ENCODE assay signal across 9 mouse cellular contexts in the genomic region with DNA sequence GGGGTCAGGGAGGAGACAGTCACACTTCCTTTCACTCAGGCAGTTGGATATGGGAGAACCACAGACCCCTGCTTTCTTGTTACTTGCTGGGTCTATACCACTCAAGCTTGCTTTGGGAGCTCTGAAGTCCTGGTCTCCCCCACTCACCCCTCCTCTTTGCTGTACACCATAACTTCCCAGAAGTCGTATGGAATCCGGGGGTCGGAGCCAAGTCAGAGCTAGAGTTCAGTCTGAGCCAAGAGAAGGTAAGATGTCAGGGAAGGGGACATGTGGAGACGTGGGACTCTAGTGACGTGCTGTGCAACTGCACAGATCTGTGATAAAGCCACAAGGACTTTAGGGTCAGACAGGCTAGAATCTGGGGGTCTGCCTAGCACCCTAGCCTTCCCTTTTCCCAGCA. TPM values are rescaled to one million over a fixed set of nuclear protein-coding genes. Genes with fewer than 3 reads are reported as not detected.
A peak's percentile ranks its signal among the peaks of the same experiment; 100 is the strongest.
DNase-seq lines count a peak whose midpoint lies in the region; ATAC-seq lines count a peak whose summit lies in the region.
"Had no signal": no experiment of that assay in that cellular context is flagged by ENCODE, and none has a peak within 500 bp of the region (broad histone marks: within the 10 kb centered on the region; RNA-seq: fewer than 3 reads in every experiment).

No protein-coding gene starts in this region.

- peak overlapping the region; percentile 86 for H3K9ac ChIP-seq in kidney, embryonic 16.5 days (replicated peaks; ENCODE audit: low read length)
- no peak overlapping the region for H3K9ac ChIP-seq in embryonic facial prominence, embryonic 15.5 days
- peak overlapping the region; percentile 47 for H3K9ac ChIP-seq in intestine, embryonic 16.5 days (ENCODE audit: low read depth, low read length)
- peak overlapping the region; percentile 85; the same call in 1 of the 2 replicates for H3K9ac ChIP-seq in neural tube, embryonic 12.5 days

- WGBS in kidney, embryonic 16.5 days: 43% methylated on average over 5 of the region's 5 CpGs
- WGBS in embryonic facial prominence, embryonic 15.5 days: 55% methylated on average over 5 of the region's 5 CpGs
- WGBS in intestine, embryonic 16.5 days: 60% methylated on average over 5 of the region's 5 CpGs
- WGBS in neural tube, embryonic 12.5 days: 64% methylated on average over 5 of the region's 5 CpGs

- H3K9me3 ChIP-seq in kidney, embryonic 16.5 days (ENCODE audit: low read length): no peaks in the 10 kb centered on the region
- no peaks in the 10 kb centered on the region for H3K9me3 ChIP-seq in embryonic facial prominence, embryonic 15.5 days (replicated peaks)
- no peaks in the 10 kb centered on the region for H3K9me3 ChIP-seq in intestine, embryonic 16.5 days (ENCODE audit: control insufficient read depth, low read length)
- H3K9me3 ChIP-seq in neural tube, embryonic 12.5 days: no peaks in the 10 kb centered on the region

- peak overlapping the region; percentile 43; the same call in 1 of the 2 replicates for H3K27ac ChIP-seq in kidney, embryonic 16.5 days (ENCODE audit: low read length)
- H3K27ac ChIP-seq in embryonic facial prominence, embryonic 15.5 days (replicated peaks): no peak overlapping the region
- H3K27ac ChIP-seq in intestine, embryonic 16.5 days (ENCODE audit: low read length): no peak overlapping the region
- H3K27ac ChIP-seq in neural tube, embryonic 12.5 days: no peak overlapping the region

- H3K27me3 ChIP-seq in kidney, embryonic 16.5 days (ENCODE audit: insufficient read depth, low read length): no peaks in the 10 kb centered on the region
- H3K27me3 ChIP-seq in embryonic facial prominence, embryonic 15.5 days: no peaks in the 10 kb centered on the region
- H3K27me3 ChIP-seq in intestine, embryonic 16.5 days (replicated peaks; ENCODE audit: control insufficient read depth, insufficient read depth, low read length): no peaks in the 10 kb centered on the region
- no peaks in the 10 kb centered on the region for H3K27me3 ChIP-seq in neural tube, embryonic 12.5 days (replicated peaks)

- H3K4me1 ChIP-seq in kidney, embryonic 16.5 days (ENCODE audit: insufficient read depth, low read length): peaks cover 32% of the 10 kb centered on the region
- H3K4me1 ChIP-seq in embryonic facial prominence, embryonic 15.5 days: peaks cover 30% of the 10 kb centered on the region
- peaks cover 20% of the 10 kb centered on the region for H3K4me1 ChIP-seq in intestine, embryonic 16.5 days (ENCODE audit: control insufficient read depth, insufficient read depth, low read length)
- peaks cover 33% of the 10 kb centered on the region for H3K4me1 ChIP-seq in neural tube, embryonic 12.5 days

- DNase-seq in kidney, adult 11 months: no peak
- no peak for DNase-seq in urinary bladder, postnatal 36 days (ENCODE audit: low spot score in 2 of 2)
- no peak for DNase-seq in adrenal gland, postnatal 14 days
- no peak for DNase-seq in right cerebral cortex, adult 18-20 months
- DNase-seq: layer of hippocampus, postnatal 36 days had no signal

- H3K4me2 ChIP-seq in kidney, embryonic 16.5 days (replicated peaks; ENCODE audit: low read depth, low read length): peak overlapping the region; percentile 96
- H3K4me2 ChIP-seq in embryonic facial prominence, embryonic 15.5 days (replicated peaks): peak overlapping the region; percentile 91
- H3K4me2 ChIP-seq in intestine, embryonic 16.5 days (ENCODE audit: low read depth, low read length): peak overlapping the region; percentile 94
- H3K4me2 ChIP-seq in neural tube, embryonic 12.5 days (replicated peaks): peak overlapping the region; percentile 98

- ATAC-seq in kidney, embryonic 16.5 days (ENCODE audit: low FRiP score, low TSS enrichment): no peak
- ATAC-seq in embryonic facial prominence, embryonic 15.5 days (ENCODE audit: insufficient number of reproducible peaks, low FRiP score, low TSS enrichment, low read depth): no peak
- no peak for ATAC-seq in intestine, embryonic 16.5 days
- no peak for ATAC-seq in neural tube, embryonic 12.5 days (ENCODE audit: low FRiP score, low read depth)

- peak overlapping the region; percentile 94 for H3K4me3 ChIP-seq in kidney, embryonic 16.5 days (ENCODE audit: low read length)
- H3K4me3 ChIP-seq in embryonic facial prominence, embryonic 15.5 days (replicated peaks): peak overlapping the region; percentile 82
- H3K4me3 ChIP-seq in intestine, embryonic 16.5 days (ENCODE audit: low read length): peak overlapping the region; percentile 94; the same call in 1 of the 2 replicates
- peak overlapping the region; percentile 84; the same call in 1 of the 2 replicates for H3K4me3 ChIP-seq in neural tube, embryonic 12.5 days

- H3K36me3 ChIP-seq in kidney, embryonic 16.5 days (ENCODE audit: insufficient read depth, low read length): no peaks in the 10 kb centered on the region
- no peaks in the 10 kb centered on the region for H3K36me3 ChIP-seq in embryonic facial prominence, embryonic 15.5 days
- no peaks in the 10 kb centered on the region for H3K36me3 ChIP-seq in intestine, embryonic 16.5 days (ENCODE audit: control insufficient read depth, insufficient read depth, low read length)
- H3K36me3 ChIP-seq in neural tube, embryonic 12.5 days: no peaks in the 10 kb centered on the region

RNA-seq across cellular contexts. Expression of a gene that starts 2.0 kb away (rescaled TPM):
- polyA plus RNA-seq in kidney, embryonic 16.5 days (2015; fragmentation: Nextera tagmentation; extraction: Ambion mirVana): 35.2 and 38.8 TPM in 2 replicates
- 42.7 and 43.0 TPM in 2 replicates for polyA plus RNA-seq in embryonic facial prominence, embryonic 15.5 days (2015; fragmentation: Nextera tagmentation; extraction: Ambion mirVana)
- 17.8 TPM in 2 replicates for polyA plus RNA-seq in intestine, embryonic 16.5 days (2015; fragmentation: Nextera tagmentation; extraction: Ambion mirVana)
- 40.6 and 41.6 TPM in 2 replicates for polyA plus RNA-seq in neural tube, embryonic 12.5 days (2016; fragmentation: Nextera tagmentation; extraction: Ambion mirVana)
- 25.2 and 25.6 TPM in 2 replicates for total RNA-seq in adrenal gland, postnatal 14 days (2021)

RNA-seq across cellular contexts. Expression of a gene that starts 11.8 kb away (rescaled TPM):
- 24.1 and 31.1 TPM in 2 replicates for polyA plus RNA-seq in kidney, embryonic 16.5 days (2015; fragmentation: Nextera tagmentation; extraction: Ambion mirVana)
- 30.6 and 31.6 TPM in 2 replicates for polyA plus RNA-seq in embryonic facial prominence, embryonic 15.5 days (2015; fragmentation: Nextera tagmentation; extraction: Ambion mirVana)
- polyA plus RNA-seq in intestine, embryonic 16.5 days (2015; fragmentation: Nextera tagmentation; extraction: Ambion mirVana): 20.6 and 21.6 TPM in 2 replicates
- 16.3 and 18.0 TPM in 2 replicates for polyA plus RNA-seq in neural tube, embryonic 12.5 days (2016; fragmentation: Nextera tagmentation; extraction: Ambion mirVana)
- 12.4 and 13.1 TPM in 2 replicates for total RNA-seq in adrenal gland, postnatal 14 days (2021)
